ENCODE assay signal across 9 mouse cellular contexts in genomic region chr2:137732410-137732809, GRCm38 (mm10).
DNase-seq lines count a peak whose midpoint lies in the region; TF ChIP-seq lines count a peak whose summit lies in the region.
"Had no signal": no experiment of that assay in that cellular context is flagged by ENCODE, and none has a peak within 500 bp of the region (broad histone marks: within the 10 kb centered on the region; RNA-seq: fewer than 3 reads in every experiment).

No protein-coding gene starts in this region.

- TF ChIP-seq CTCF in heart, adult 2 months (IDR thresholded peaks at IDR 0.05), result peak; percentile 94

- TF ChIP-seq POLR2A in heart, adult 2 months (IDR thresholded peaks at IDR 0.05; ENCODE audit: insufficient read depth, low read depth, low read length), result no peak

- 1% methylated on average over 2 of the region's 2 CpGs for WGBS in heart, adult 2 months
- WGBS in heart, embryonic 10.5 days, result 1% methylated on average over 2 of the region's 2 CpGs

- H3K27me3 ChIP-seq in heart, adult 2 months (ENCODE audit: control insufficient read depth, insufficient read depth, low read length), result no peaks in the 10 kb centered on the region
- no peaks in the 10 kb centered on the region for H3K27me3 ChIP-seq in heart, embryonic 10.5 days (ENCODE audit: insufficient read depth, poor library complexity, severe bottlenecking)
- H3K27me3 ChIP-seq: neural tube, embryonic 12.5 days had no signal

- 0 out of 2 replicates have a peak, but pooled peaks have one; percentile 56 for TF ChIP-seq EP300 in heart, adult 2 months (IDR thresholded peaks at IDR 0.05; ENCODE audit: insufficient read depth, low read depth, low read length)

- H3K36me3 ChIP-seq in heart, adult 2 months (ENCODE audit: control insufficient read depth, insufficient read depth, low read length), result no peaks in the 10 kb centered on the region
- no peaks in the 10 kb centered on the region for H3K36me3 ChIP-seq in heart, embryonic 10.5 days
- H3K36me3 ChIP-seq: neural tube, embryonic 12.5 days had no signal

- H3K4me3 ChIP-seq in heart, adult 2 months, result no peak overlapping the region
- no peak overlapping the region for H3K4me3 ChIP-seq in heart, embryonic 10.5 days
- H3K4me3 ChIP-seq: neural tube, embryonic 12.5 days had no signal

- H3K9ac ChIP-seq in heart, adult 2 months (ENCODE audit: low read depth, low read length), result no peak overlapping the region
- H3K9ac ChIP-seq: neural tube, embryonic 12.5 days had no signal

- intact Hi-C loops in heart, adult 2 months (cut with DNase I), result loop anchor here (1.0 to 10.0 kb wide), 5 partner anchors 210 to 1248 kb away; partner anchors contain the start of gene Jag1

- H3K9me3 ChIP-seq in heart, embryonic 10.5 days, result no peaks in the 10 kb centered on the region
- H3K9me3 ChIP-seq: neural tube, embryonic 12.5 days had no signal

- no peaks in the 10 kb centered on the region for H3K79me2 ChIP-seq in heart, adult 2 months (replicated peaks; ENCODE audit: control insufficient read depth, insufficient read depth, low read length)

- H3K4me1 ChIP-seq in heart, adult 2 months (ENCODE audit: control insufficient read depth, insufficient read depth, low read length), result no peaks in the 10 kb centered on the region; the same call in 1 of the 2 replicates
- H3K4me1 ChIP-seq in heart, embryonic 10.5 days, result peaks cover 13% of the 10 kb centered on the region

- no peak overlapping the region for H3K27ac ChIP-seq in heart, adult 2 months
- no peak overlapping the region for H3K27ac ChIP-seq in heart, embryonic 10.5 days
- H3K27ac ChIP-seq: neural tube, embryonic 12.5 days had no signal

- DNase-seq in heart, adult 2 months, result peak in 1 of 2 experiments; percentile 14
- DNase-seq in heart, embryonic 10.5 days (ENCODE audit: low spot score), result no peak
- DNase-seq in Muller cell, postnatal 12 days (ENCODE audit: inconsistent ontology term), result peak; percentile 53
- peak; percentile 12 for DNase-seq in cerebellum, adult 9-11 months
- DNase-seq in hindlimb bud, embryonic 11.5 days (ENCODE audit: extremely low spot score, low read depth, low spot score), result peak; percentile 31
- peak; percentile 43 for DNase-seq in lung, postnatal 25 days (ENCODE audit: low spot score)
- no peak for DNase-seq in ovary, postnatal 10 days (ENCODE audit: low spot score)
- no peak for DNase-seq in thymus, postnatal 10 days (ENCODE audit: low spot score in 2 of 2)

Comparison
In these comparisons a context has a peak if more than half of its experiments do, and no peak if none do; other contexts are left out.
1. DNase-seq: peak in Muller cell, postnatal 12 days (single experiment), cerebellum, adult 9-11 months (single experiment), hindlimb bud, embryonic 11.5 days (single experiment) and lung, postnatal 25 days (single experiment); none in heart, embryonic 10.5 days (single experiment), ovary, postnatal 10 days (single experiment) and thymus, postnatal 10 days (0 of 2).